Mouse (Mus musculus): ENCODE results near the gene Mindy1. TPM values are rescaled to one million over a fixed set of nuclear protein-coding genes. Genes with fewer than 3 reads are reported as not detected.

The Mindy1 gene
- total RNA-seq, 1 experiment, result 48.8 TPM

DNA sequence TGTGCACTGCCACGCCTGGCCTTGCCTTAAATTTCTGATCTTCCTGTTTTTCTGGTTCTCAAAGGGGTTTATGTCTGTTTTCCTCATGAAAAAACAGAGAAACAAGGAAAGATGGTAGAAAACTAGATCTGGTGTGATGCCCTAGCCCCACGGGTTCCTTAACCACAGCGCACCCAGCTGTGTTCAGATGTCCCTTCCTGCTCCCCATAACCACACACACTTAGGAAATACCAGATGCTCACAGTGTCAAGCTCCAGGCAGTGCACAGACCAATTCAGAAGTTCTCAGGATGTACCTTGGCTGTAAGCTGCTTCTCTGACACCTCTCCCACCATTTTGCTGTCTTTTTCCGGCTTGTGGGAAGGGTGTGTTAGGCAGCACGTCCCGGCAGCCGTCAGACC, 13.2 kb downstream of the Mindy1 start:
- Histone ChIP-seq H3K36me3 (ENCODE audit: control insufficient read depth, insufficient read depth, low read length, poor library complexity, severe bottlenecking) (peaks cover 32% of the 10 kb centered on the region), H3K4me1 (ENCODE audit: control insufficient read depth in 2 of 2, insufficient read depth in 2 of 2, low read length in 2 of 2, poor library complexity in 1 of 2) (peaks cover 2 to 40% of the 10 kb centered on the region in 2 experiments; a peak in 2 of 4 replicates), H3K9ac (ENCODE audit: insufficient read depth, low read depth, low read length, poor library complexity, severe bottlenecking) (no peak overlapping the region), H3K9me3 (ENCODE audit: control insufficient read depth, insufficient read depth, low read depth, low read length) (no peaks in the 10 kb centered on the region), H3K4me3 (ENCODE audit: insufficient read depth in 1 of 2, low read depth in 1 of 2, low read length in 2 of 2, poor library complexity in 1 of 2, severe bottlenecking in 1 of 2) (no peak overlapping the region), H3K27ac (ENCODE audit: insufficient read depth, low read depth, low read length, poor library complexity, severe bottlenecking) (peak overlapping the region; percentile 10; the same call in 1 of the 2 replicates)
- no peak for TF ChIP-seq ZNF384 (IDR thresholded peaks at IDR 0.05; ENCODE audit: low read depth, low read length)
- TF ChIP-seq HCFC1 (IDR thresholded peaks at IDR 0.05; ENCODE audit: borderline replicate concordance, insufficient read depth, low read length), result no peak
- TF ChIP-seq CHD2 (IDR thresholded peaks at IDR 0.05; ENCODE audit: low read depth, low read length), result no peak
- TF ChIP-seq MAFK (IDR thresholded peaks at IDR 0.05; ENCODE audit: insufficient read depth, low read depth, low read length), result no peak
- no peak for DNase-seq (ENCODE audit: low read depth, low spot score)
- in situ Hi-C loops (cut with MboI; ENCODE audit: low sequenced_read_pairs in 2 of 2, unreplicated experiment in 2 of 2), result no loop called here

DNA sequence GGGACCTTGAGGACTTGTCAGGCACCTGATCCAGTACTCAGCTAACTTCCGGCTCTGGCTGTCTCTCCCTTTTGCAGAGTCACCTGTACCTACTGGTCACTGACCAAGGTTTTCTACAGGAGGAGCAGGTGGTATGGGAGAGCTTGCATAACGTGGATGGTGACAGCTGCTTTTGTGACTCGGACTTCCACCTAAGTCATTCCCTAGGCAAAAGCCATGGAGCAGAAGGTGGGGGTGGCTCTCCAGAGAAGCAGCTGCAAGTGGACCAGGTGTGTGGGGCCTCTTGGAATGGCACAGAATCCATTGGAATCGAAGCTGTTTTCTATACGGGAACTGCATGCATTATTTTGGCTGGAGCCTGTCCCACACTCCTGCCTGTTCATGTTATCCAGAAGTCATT, 13.6 kb downstream of the Mindy1 start:
- no peak for TF ChIP-seq ZNF384 (IDR thresholded peaks at IDR 0.05; ENCODE audit: low read depth, low read length)
- no peak for TF ChIP-seq HCFC1 (IDR thresholded peaks at IDR 0.05; ENCODE audit: borderline replicate concordance, insufficient read depth, low read length)
- no peak for TF ChIP-seq CHD2 (IDR thresholded peaks at IDR 0.05; ENCODE audit: low read depth, low read length)
- no peak for TF ChIP-seq ZC3H11A (IDR thresholded peaks at IDR 0.05; ENCODE audit: borderline replicate concordance, low read depth, low read length)
- TF ChIP-seq MAFK (IDR thresholded peaks at IDR 0.05; ENCODE audit: insufficient read depth, low read depth, low read length), result no peak
- Histone ChIP-seq H3K4me1 (ENCODE audit: control insufficient read depth in 2 of 2, insufficient read depth in 2 of 2, low read length in 2 of 2, poor library complexity in 1 of 2) (peaks cover 2 to 37% of the 10 kb centered on the region in 2 experiments; a peak in 2 of 4 replicates), H3K27ac (ENCODE audit: insufficient read depth, low read depth, low read length, poor library complexity, severe bottlenecking) (peak overlapping the region; percentile 10; the same call in 1 of the 2 replicates), H3K9ac (ENCODE audit: insufficient read depth, low read depth, low read length, poor library complexity, severe bottlenecking) (no peak overlapping the region), H3K36me3 (ENCODE audit: control insufficient read depth, insufficient read depth, low read length, poor library complexity, severe bottlenecking) (peaks cover 31% of the 10 kb centered on the region), H3K9me3 (ENCODE audit: control insufficient read depth, insufficient read depth, low read depth, low read length) (no peaks in the 10 kb centered on the region), H3K4me3 (ENCODE audit: insufficient read depth in 1 of 2, low read depth in 1 of 2, low read length in 2 of 2, poor library complexity in 1 of 2, severe bottlenecking in 1 of 2) (no peak overlapping the region)
- in situ Hi-C loops (cut with MboI; ENCODE audit: low sequenced_read_pairs in 2 of 2, unreplicated experiment in 2 of 2), result no loop called here
- no peak for DNase-seq (ENCODE audit: low read depth, low spot score)

DNA sequence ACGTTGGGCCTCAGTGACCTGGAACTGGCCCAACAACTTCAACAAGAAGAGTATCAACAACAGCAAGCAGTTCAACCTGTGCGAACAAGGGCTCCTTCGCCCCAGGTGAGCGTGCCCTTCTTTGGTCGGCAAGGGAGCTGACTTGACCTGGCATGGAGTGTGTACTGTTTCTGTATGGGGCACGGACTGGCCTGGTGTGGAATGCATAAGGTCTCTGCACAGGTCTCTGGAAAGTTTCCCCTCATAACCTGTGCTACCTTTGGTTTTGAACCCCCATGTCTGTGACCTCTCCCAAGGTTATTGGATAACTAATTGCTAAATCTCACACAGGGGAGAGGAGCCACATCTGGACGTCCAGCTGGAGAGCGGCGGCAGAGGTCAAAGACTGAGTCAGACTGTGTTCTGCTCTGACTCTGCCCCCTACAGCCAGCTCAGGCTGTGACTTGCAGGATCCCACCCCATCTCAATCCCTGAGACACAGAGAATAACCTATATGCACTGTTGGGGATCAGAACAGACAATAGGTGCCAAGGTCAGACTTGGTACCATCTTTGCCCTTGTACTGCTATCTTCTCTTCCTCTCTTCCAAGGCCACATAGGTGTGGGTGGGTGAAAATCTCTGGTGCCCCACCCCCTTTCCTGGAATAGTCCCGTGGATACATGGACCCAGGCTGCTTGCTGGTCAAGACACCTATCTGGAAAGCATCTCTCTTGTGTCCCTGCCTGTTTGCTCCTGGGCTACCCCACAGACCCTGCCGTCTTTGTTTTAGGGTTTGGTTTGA, 14.4 kb downstream of the Mindy1 start:
- in situ Hi-C loops (cut with MboI; ENCODE audit: low sequenced_read_pairs in 2 of 2, unreplicated experiment in 2 of 2), result no loop called here
- H3K9me3 ChIP-seq (ENCODE audit: control insufficient read depth, insufficient read depth, low read depth, low read length), result no peaks in the 10 kb centered on the region
- H3K9ac ChIP-seq (ENCODE audit: insufficient read depth, low read depth, low read length, poor library complexity, severe bottlenecking), result no peak overlapping the region
- peaks cover 31% of the 10 kb centered on the region for H3K36me3 ChIP-seq (ENCODE audit: control insufficient read depth, insufficient read depth, low read length, poor library complexity, severe bottlenecking)
- H3K27ac ChIP-seq (ENCODE audit: insufficient read depth, low read depth, low read length, poor library complexity, severe bottlenecking), result peak overlapping the region; percentile 34
- no peak overlapping the region for H3K4me3 ChIP-seq (ENCODE audit: insufficient read depth in 1 of 2, low read depth in 1 of 2, low read length in 2 of 2, poor library complexity in 1 of 2, severe bottlenecking in 1 of 2)
- peaks cover 2 to 34% of the 10 kb centered on the region in 2 experiments; a peak in 2 of 4 replicates for H3K4me1 ChIP-seq (ENCODE audit: control insufficient read depth in 2 of 2, insufficient read depth in 2 of 2, low read length in 2 of 2, poor library complexity in 1 of 2)
- DNase-seq (ENCODE audit: low read depth, low spot score), result no peak
- TF ChIP-seq CHD2 (IDR thresholded peaks at IDR 0.05; ENCODE audit: low read depth, low read length) (no peak), ZNF384 (IDR thresholded peaks at IDR 0.05; ENCODE audit: low read depth, low read length) (no peak), MAFK (IDR thresholded peaks at IDR 0.05; ENCODE audit: insufficient read depth, low read depth, low read length) (no peak), ZC3H11A (IDR thresholded peaks at IDR 0.05; ENCODE audit: borderline replicate concordance, low read depth, low read length) (no peak), HCFC1 (IDR thresholded peaks at IDR 0.05; ENCODE audit: borderline replicate concordance, insufficient read depth, low read length) (no peak)

DNA sequence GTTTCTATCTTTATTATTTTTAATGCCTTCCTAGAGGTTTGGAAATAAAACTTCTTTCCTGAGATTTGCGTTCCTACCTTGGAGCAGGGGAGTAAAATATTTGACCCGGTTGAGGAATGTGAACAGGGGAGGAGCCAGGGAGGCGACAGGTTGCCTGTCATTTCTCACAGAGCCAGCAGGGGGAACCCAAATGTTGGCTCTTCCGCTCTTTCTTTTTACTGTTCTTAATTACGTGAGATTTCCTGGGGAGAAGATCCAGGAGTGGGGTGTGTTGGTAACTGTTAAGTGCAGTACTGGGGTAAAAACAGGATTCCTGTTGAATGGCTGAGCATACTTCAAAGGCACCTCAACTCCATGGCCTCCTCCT, 14.9 kb downstream of the Mindy1 start:
- in situ Hi-C loops (cut with MboI; ENCODE audit: low sequenced_read_pairs in 2 of 2, unreplicated experiment in 2 of 2), result no loop called here

More for the DNA sequence above, 14.9 kb downstream of the Mindy1 start:
- no peak overlapping the region for H3K4me3 ChIP-seq (ENCODE audit: insufficient read depth in 1 of 2, low read depth in 1 of 2, low read length in 2 of 2, poor library complexity in 1 of 2, severe bottlenecking in 1 of 2)
- H3K4me1 ChIP-seq (ENCODE audit: control insufficient read depth in 2 of 2, insufficient read depth in 2 of 2, low read length in 2 of 2, poor library complexity in 1 of 2), result peaks cover 2 to 29% of the 10 kb centered on the region in 2 experiments; a peak in 2 of 4 replicates
- DNase-seq (ENCODE audit: low read depth, low spot score), result peak; percentile 67
- H3K36me3 ChIP-seq (ENCODE audit: control insufficient read depth, insufficient read depth, low read length, poor library complexity, severe bottlenecking), result peaks cover 31% of the 10 kb centered on the region
- no peak overlapping the region for H3K9ac ChIP-seq (ENCODE audit: insufficient read depth, low read depth, low read length, poor library complexity, severe bottlenecking)
- no peaks in the 10 kb centered on the region for H3K9me3 ChIP-seq (ENCODE audit: control insufficient read depth, insufficient read depth, low read depth, low read length)
- no peak for TF ChIP-seq HCFC1 (IDR thresholded peaks at IDR 0.05; ENCODE audit: borderline replicate concordance, insufficient read depth, low read length)
- no peak for TF ChIP-seq MAFK (IDR thresholded peaks at IDR 0.05; ENCODE audit: insufficient read depth, low read depth, low read length)
- TF ChIP-seq ZNF384 (IDR thresholded peaks at IDR 0.05; ENCODE audit: low read depth, low read length), result no peak
- no peak for TF ChIP-seq CHD2 (IDR thresholded peaks at IDR 0.05; ENCODE audit: low read depth, low read length)
- TF ChIP-seq ZC3H11A (IDR thresholded peaks at IDR 0.05; ENCODE audit: borderline replicate concordance, low read depth, low read length), result no peak
- H3K27ac ChIP-seq (ENCODE audit: insufficient read depth, low read depth, low read length, poor library complexity, severe bottlenecking), result no peak overlapping the region

All from ES-E14 (cell line).